Mouse (Mus musculus) spleen, postnatal 36 days (tissue): ENCODE results near the gene Atrnl1.
A peak's percentile ranks its signal among the peaks of the same experiment; 100 is the strongest.
"Not testable (repeated sequence)": the region's sequence is repeated elsewhere in the genome, so short reads cannot be mapped to it uniquely, and the experiment has no call there.

Experiments used
- DNase-seq, 2 experiments: peaks; one replicate each; pipeline ENCODE4 v3.0.0; 2022; ENCODE audit warnings: low spot score in 2 of 2, mixed read lengths in 1 of 2

The Atrnl1 gene

DNA sequence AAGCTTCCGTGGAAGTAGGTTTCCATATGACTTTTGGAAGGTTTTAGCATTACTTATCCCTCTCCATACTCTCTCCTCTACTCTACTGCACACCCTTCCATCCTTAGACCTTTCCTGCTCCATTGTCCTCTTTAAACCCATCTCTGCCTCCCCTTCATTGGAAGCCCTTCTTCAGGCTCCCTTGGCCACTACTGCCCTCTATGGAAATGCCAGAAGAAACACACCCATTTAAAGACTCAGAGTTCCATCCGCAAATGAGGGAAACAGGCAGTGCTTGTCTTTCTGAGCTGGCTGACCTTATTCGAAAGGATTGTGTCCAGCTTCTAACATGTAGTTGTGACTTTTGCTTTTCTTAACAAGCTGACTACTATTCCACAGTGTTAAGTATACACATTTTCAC, 81.7 kb downstream of the Atrnl1 start:
- DNase-seq: no peak

- not testable (repeated sequence) for DNase-seq
Measured at GRCm38 (mm10) chr19:57696781-57697180, 85.9 kb downstream of the Atrnl1 start.

DNA sequence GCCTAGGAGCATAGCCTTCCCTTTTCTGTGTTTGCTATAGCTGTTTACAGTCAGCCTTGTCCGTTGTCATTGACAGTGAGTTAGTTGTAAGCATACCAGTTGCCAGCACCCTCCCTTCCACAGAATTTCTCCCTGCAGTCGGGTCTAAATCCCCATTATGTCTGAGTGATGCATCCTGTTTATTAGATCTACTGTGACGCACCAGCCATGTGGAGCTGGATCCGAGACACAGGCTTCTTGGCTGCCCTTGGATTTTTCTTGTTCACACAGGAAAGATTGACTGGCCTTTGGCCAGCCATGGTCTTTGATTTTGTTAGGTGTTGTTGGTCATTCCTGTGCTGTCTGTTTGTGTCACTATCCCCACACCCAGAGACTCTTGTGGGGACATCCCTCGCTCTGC, 102.3 kb downstream of the Atrnl1 start:
- no peak for DNase-seq

- DNase-seq: peak; percentile 36 to 37
Measured at GRCm38 (mm10) chr19:57724920-57725319, 114.1 kb downstream of the Atrnl1 start.

- DNase-seq: no peak
Measured at GRCm38 (mm10) chr19:57725326-57725725, 114.5 kb downstream of the Atrnl1 start.

- no peak for DNase-seq
Measured at GRCm38 (mm10) chr19:57727009-57727408, 116.2 kb downstream of the Atrnl1 start.

- DNase-seq: no peak
Measured at GRCm38 (mm10) chr19:57737475-57737874, 126.6 kb downstream of the Atrnl1 start.

DNA sequence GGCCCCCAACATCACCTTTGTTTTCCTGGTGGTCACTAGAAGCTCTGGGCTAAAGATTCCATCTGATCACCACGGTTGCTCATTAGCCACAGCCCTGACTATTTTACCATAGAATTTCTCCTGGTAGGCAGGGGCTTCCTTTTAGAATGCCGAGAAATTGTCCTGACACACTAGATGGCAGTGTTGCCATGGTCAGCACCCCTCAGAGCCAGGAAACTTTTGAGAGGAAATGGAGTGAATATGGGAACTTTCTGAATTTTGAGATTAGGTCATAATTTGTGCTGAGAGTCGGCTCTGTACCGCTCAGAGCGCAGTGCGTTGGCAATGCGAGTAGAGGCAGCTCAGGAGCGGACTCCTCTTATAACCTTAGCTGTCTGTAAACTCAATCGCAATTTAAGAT, 134.7 kb downstream of the Atrnl1 start:
- no peak for DNase-seq

DNA sequence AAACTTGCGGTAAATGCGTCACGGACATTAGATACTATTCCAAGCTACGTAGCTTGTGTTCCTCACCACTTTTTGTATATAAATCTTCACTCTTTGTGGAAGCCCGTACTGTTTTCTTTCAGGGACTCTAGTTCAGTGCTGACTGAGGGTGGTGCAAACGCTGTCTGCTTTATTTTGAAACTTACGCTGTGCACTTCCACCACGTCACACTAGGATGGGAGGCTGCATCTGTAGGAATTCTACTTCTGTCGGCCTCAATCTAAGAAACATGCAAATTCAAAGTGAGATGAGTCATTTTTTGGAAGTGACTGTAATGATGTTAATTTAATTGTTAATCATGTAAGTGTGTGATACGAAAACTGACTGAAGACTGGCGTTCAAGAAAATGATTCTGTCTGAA, 135.7 kb downstream of the Atrnl1 start:
- DNase-seq: no peak

GRCm38 (mm10) chr19:57752189-57752588, 141.4 kb downstream of the Atrnl1 start:
- DNase-seq: no peak

DNA sequence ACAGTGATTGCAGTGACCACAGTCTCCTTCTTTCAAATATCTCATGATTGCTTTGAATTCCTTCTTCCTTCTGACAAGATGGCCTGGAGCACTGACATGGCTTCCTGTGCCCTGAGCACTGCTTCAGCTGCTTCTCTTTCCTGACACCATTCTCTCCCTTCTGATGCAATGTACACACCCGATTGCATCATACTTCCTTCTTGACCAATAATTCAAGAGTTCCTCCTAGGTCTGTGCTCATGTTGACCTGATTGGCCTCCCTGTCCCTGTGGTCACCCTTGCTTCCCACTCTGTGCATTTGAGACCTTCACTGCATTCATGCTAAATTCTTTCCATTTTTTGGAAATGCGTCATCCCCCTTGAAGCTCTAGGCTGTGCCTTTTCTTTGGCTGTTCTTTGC, 151.7 kb downstream of the Atrnl1 start:
- DNase-seq: no peak

DNA sequence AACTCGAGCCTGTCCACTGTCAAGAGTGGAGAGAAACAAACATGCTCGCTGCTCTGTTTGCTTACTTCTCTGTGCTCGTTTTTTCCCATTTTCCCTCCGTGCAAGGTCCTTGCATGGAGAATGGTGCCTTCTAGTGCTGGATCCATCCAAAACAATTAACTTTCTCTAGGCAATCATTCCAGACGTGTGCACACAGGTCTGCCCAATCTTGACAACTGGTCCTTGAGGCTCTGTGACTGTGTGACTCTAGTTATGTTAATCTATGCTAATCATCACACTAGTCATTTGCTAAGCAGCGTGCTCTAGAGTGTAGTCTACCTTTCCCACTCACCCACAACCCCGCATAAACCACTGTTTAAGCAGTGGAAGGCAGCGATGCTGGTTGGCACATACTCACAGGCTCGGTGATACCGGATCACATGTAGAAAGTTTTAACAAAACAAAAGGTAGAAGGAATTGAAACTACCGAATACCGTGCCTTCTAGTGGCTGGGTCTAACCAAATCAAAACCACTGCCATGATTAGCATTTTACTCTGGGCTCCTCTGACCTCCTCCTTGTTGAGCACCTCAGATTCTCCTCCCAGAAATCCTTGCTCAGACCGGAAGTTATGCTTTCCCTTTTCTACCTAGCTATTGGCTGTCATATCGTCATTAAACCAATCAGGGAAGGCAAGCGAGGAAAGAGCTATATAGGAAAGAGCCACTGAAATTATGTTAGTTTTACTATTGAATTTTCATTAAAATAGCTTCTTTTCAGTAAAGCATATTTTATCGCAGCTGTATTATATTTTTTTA, 153.9 kb downstream of the Atrnl1 start:
- DNase-seq: no peak

- no peak for DNase-seq
Measured at GRCm38 (mm10) chr19:57767051-57767450, 156.2 kb downstream of the Atrnl1 start.

GRCm38 (mm10) chr19:57768661-57769060, 157.8 kb downstream of the Atrnl1 start:
- no peak for DNase-seq

- no peak for DNase-seq
Measured at GRCm38 (mm10) chr19:57782366-57783089, 171.7 kb downstream of the Atrnl1 start.

- no peak for DNase-seq
Measured at GRCm38 (mm10) chr19:57786699-57787098, 175.9 kb downstream of the Atrnl1 start.

- no peak for DNase-seq
Measured at GRCm38 (mm10) chr19:57802207-57802606, 191.4 kb downstream of the Atrnl1 start.

DNA sequence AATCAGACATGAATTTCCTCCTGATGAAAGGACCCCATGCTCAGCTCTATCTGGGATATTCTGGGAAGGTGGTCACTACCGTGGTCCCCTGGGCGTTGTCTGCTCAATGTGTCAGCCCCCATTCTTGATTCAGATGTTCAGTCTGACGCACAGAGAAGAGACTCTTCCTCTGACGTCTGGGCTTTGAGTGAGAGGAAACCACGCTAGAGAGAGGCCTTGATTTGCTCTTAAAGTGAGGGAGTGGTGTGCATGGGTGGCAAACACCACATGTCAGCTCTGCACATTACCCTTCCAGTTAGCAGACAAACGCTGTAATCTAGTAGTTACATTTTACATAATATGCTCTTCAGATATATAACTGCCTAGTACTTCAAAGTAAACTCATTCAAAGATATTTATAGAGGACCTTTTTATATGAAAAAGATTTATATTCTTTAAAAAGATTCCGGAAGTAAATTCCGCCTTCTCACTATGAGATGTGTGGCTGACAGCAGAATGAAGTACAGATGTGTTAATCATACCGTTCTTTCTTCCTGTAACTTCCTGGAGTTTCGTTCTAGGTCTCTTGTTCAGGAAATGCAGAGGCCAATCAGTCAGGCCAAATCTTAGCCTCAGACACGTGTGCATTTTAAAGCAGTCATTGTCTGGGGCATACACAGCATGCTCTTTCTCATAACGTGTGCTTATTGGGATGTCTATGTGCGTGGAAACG, 192.1 kb downstream of the Atrnl1 start:
- no peak for DNase-seq

DNA sequence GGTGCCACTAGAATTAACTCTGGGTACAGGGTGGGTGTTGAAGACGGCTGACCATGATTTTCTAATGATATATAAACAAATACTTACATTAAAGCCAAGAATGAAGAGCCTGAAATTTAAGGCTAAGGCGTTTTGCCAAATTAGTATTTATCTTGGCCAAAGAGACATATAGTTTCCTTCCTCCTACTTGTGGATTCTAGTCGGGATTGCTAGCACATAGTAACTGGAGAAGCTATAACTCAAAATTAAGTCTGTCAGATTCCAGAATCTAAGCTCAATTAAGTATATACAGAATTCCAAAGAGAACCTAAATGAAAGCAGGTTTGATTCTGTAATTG, 192.6 kb downstream of the Atrnl1 start:
- no peak for DNase-seq

DNA sequence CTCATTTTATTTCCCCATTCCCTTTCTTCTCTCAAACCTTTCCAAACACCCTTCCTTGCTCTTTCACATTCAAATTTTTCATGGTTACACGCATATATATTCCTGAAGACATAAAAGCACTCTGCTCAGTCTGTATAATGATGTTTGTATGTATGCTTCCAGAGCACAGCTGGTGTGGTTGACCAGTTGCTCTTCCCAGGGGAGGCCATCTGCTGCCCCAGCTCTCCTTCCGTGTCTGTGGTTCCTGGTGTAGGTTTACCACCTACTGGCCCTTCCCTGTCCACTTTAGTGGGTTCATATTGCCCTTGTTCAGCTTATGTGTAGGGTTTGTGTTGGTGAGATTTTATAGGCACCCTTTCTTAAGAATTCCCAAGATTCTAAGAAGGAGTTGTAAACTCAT, 197.5 kb downstream of the Atrnl1 start:
- DNase-seq: no peak

GRCm38 (mm10) chr19:57814291-57814690, 203.5 kb downstream of the Atrnl1 start:
- DNase-seq: no peak

- DNase-seq: no peak
Measured at GRCm38 (mm10) chr19:57816221-57816996, 205.6 kb downstream of the Atrnl1 start.
